Mouse (Mus musculus): ENCODE data around the gene Ssh1. TPM values are rescaled to one million over a fixed set of nuclear protein-coding genes. Genes with fewer than 3 reads are reported as not detected.

Gene Ssh1
- total RNA-seq, 2 experiments from 2014 or later, result 27.9 to 30.9 TPM

DNA sequence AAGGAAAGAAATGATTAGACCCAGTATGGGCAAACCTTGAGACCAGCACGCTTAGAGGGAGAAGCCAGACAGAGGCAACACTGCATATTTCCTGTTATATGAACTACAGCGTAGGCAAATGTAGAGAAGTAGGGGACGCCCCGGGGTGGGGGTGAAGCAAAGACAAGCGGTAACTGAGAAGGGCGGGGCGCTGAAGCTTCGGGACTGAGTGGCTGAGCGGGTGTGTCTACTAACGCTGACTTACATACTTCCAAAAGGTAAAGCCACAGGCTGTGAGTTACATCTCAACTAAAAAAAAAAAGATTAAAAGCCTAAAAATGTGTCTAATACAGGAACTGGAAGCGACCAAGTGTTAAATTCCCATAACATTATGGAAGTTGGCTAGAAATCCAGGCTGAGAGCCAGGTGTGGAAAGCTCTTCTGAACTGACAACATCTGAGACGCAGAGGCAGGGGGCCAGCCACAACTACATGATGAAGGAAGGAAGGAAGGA lies 1.3 kb downstream of the Ssh1 start:
- DNase-seq, result no peak

DNA sequence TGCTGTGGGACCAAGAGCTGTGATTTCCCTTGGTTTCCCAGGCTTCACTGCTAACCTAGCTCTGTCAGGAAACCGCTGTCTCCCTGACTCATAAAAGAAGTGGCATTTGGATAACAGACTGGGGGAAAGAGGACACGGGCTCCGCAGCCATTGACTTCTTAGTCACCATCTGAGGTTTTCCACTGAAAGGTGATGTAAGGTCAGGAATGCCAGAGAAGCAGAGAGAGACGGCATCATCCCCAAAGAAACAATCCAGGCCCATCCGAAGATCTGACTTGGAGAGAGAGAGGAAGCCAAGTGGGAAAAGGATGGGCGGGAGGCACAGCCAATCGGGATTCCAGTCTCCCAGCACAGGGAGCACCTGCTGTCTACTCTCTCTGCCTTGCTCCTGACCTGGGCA lies 2.6 kb downstream of the Ssh1 start:
- DNase-seq, result no peak

DNA sequence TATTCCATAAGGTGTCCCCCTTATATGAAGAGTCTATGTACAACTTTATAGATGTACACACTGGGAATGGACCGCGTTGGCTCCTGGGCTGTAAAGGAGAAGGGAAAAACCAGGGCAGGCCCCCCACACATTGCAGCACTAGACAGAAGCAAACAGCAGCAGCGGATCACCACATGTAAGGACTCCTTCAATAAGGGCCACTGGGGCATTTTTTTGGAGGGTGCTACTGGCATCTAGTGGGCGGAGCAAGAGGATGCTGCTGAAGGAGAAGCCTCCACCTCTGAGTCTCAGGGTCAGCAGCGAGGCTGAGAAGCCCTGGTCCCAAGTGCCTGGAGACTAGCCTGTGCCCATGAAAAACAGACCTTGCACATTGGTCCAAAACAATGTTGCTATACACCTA lies 3.1 kb downstream of the Ssh1 start:
- no peak for DNase-seq

DNA sequence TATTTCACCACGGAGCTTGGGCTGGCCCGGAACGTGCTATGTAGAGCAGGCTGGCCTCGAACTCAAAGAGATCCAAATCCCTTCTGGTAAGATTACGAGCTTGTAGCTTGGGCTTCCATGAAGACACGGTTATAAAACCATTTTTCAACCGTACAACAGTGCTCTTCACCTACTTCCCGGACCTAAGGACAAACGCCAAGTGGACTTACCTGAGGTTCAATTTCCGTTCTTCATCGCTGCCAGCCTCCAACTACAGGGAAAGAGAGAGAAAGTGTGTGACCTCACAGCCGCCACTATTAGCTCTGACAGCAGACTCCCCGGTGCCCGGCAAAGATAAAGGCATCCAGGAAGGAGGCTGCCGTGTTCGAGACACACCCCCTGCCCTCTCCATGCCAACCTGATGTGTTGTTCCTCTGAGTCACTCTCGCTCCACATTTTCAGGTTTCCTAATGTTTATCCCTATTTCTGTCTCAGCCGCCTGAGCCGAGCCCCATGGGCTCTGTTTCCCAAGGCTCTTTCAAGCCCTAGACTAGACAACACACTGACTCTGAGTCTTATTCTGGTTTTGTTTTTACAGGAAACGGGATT lies 4.2 kb downstream of the Ssh1 start:
- no peak for DNase-seq

DNA sequence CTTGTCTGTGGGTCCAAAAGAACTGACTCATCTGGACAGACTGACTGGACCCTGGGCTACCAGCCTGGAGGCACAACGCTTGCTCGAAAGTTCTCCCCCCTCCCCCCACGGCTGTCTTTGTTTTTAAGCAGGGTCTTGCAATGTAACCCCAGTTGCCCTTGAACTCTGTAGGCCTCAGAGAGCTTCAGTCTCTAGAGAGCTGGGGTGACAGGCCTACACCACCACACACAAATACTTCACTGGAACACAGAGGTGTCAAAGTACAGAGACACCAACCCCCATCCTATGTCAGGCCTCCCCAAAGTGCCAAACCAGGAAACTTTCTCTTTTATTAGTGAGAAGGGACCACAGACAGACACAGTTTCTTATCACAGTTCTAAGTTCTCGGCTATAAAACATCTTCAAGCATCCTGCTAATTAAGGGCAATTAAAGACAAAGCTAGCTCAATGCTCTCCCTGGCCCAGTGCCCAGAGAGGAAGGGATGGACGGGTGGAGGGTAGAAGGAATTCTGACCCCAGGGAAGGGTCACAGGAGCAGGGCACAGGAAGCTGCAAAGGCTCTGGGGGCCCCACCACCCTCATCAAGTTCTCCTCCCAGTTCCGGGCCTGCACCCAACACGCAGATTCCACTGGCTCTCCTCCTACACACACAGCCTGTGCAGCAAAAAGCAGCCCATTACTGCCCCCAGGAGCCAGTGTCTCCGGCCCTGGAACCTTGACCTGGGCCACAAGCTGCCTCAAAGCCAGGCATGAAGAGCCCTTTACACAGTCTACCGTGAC lies 7.3 kb downstream of the Ssh1 start:
- peak in 1 of 2 experiments; percentile 60 for DNase-seq

DNA sequence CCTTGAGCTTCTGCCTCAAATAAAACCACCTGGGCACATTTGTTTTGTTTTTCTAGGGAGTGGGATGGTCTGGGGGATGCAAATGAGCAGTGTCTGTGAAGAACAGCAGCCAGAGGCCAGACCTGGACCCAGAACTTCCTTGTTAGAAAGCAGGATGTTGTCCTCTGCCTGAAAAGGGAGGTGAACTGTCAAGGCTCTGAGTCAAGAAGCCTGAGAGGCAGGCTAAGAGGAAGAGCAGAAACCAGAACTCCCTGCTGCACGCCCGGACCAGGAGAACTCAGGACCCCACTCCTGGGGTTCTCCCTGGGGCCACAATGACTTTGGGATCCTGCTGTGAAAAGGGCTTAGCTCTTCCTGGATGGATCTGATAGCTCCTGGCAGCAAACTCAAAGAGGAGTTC lies 8.0 kb downstream of the Ssh1 start:
- DNase-seq, result no peak

DNA sequence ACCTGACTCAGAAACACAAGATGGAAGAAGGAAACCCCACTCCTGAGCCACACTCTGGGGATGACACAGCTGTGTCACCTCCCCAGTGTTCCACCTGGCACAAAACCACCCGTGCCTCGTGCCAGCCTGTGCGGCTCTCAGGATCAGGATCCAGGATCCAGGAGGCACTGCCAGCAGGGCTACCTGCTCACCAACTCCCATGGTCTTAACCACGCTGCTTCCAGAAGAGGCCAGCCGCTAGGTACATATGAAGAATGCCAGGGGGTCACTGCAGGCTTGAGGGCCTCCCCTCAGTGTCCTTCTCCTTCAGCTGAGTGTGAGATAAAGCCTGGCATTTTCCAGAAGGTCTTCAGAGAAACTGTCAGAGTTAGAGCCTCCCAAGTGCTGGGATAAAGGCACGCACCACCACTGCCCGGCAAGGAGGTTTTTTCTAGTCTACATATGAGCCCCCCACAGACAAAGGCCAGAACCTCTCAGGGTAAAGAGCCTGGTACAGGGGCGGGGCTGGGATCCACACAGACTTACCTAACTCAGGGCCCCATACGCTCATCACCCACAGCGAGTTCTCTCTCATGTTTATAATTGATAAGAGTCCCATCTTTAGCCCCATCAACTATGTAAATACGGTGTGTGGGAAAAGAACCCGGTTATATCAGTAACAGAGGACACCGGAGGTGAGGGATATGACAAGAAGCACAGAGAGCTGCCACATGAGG lies 9.5 kb downstream of the Ssh1 start:
- no peak for DNase-seq

DNA sequence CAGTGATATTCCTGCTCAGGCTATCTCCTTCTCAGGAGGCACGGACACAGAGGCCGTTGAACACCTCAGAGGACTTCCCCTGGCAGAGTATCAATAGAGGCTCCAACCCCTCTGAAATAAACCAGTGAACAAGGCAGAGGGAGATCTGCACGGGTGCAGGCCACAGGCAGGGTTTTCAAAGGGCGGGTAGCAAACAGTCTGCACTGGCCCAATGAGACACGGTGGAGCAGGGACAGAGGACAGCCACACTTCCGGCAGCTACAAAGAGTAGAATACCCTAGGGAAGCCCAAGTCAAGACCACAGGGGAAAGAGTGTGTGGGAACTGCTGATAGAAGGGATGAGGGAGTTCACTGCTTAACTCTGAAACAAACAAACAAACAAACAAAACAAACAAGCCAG lies 10.2 kb downstream of the Ssh1 start:
- no peak for DNase-seq

DNA sequence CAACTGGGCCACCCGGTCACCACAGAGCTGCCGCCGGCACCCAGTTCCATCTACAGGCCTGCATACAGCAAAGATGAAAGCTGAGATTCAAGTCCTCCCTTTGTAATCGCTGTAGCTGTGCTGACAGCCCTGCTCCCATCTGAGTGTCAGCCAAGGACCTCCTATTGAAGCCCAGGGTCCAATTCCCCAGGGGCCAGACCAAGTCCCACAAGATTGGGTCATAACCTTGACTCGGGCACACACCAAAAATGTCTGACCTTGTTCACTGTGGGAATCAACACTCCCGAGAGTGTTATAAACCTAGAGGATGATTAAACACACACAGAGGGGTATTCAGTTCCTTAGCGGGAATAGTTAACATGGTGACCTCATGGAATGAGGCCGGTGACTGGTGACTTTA lies 11.9 kb downstream of the Ssh1 start:
- DNase-seq, result no peak

DNA sequence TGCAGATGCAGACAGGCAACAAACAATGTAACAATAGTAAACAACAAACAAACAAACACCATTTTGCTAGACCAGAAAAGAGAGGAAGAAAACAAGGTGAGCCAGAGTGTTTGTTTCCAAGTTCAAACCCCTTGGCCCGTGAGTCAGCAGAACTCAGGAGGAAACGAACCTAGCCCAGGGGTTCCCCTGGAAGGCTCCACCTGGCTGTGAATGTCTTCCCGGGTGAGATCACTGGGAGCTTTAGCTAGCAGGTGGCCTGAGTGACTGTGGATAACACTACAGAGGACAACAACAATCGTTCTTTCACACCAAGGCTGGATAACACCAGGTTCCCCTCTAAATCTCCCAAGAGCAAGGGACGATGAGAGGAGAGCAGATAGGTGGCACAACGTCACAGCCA lies 12.5 kb downstream of the Ssh1 start:
- no peak for DNase-seq

DNA sequence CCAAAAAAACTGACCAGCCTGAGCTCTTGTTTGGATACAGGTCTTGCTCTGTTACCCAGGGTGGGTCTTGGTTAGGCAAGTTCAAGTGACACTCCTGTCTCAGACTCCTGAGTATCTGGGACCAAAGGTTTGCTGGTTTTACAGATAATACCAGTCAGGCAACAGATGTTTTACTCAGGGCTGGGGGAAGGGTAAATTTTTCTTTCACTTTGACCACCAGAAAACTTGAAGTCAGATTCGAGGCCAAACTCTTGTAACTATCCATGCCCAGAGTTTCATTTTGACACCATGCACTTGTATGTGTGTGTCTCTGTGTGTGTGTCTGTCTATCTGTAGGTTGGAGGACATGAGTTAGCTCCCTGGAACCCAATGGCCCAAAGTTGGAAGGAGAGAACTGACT lies 13.2 kb downstream of the Ssh1 start:
- DNase-seq, result no peak

DNA sequence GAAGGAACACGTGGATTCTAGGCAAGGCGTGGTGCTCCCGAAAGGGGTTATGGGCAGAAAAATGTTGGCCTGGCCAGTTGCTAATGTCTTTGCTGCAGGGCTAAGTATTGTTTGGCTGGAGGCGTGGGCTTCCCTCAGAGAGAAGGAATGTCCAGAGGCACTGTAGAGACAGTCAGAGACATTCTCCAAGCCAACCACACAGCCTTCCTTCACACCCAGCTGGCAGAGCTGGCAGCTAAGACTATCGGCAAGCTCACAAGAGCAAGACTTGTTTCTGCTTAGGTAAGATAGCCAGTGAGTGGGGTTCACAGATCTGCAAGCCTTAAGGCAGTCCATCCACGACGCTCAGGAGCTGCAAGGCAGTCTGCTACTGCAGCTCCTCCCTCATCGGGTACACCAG lies 16.4 kb downstream of the Ssh1 start:
- DNase-seq, result no peak

DNA sequence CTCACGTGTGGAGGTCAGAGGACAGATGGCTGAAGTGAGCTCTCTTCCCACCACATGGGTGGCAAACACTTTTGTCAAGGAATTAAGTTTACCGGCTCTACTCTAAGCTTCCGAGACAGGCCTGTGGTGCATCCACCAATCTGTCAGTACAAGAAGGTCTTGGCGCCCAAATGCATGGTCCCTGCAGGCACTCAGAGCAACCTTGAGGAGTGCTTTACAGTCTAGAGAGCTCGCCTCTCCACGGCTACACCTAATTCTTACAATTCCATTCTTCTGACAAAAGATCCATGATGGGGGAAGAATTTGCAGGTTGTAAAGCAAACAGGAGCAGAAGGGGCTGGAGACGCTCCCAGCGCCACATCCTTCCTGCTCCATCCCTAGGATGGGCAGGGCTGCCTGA lies 17.1 kb downstream of the Ssh1 start:
- no peak for DNase-seq

DNA sequence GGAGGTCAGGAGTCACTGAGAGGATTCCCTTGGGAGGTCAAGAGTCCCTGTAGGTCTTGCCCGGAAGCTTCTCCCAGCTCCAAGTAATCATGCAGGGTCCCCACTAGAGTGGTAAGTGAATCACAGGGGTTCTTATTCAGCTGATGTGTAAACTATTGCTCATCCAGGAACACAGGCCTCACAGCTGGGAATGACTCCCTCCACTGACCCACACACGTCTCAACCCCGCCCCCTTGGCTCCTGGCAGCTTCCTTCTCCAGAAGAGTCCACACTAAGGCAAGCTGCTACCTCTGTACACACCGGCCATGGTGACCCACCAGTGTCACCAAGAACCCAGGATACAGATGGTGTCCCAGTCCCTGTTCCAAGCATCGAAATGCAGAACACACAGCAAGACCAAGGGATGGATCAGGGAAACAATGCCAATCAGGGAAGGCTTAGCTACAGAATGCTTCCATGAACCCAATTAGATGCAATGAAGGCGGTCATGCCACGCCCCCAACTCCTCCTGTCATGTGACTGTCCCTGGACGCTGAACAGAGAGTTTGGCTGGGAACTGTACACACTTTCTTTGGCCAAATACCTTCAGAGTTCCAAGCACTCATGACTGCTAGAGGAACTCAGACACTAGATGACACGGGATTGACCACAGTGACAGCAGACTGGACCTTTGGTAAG lies 18.0 kb downstream of the Ssh1 start:
- DNase-seq, result no peak

DNA sequence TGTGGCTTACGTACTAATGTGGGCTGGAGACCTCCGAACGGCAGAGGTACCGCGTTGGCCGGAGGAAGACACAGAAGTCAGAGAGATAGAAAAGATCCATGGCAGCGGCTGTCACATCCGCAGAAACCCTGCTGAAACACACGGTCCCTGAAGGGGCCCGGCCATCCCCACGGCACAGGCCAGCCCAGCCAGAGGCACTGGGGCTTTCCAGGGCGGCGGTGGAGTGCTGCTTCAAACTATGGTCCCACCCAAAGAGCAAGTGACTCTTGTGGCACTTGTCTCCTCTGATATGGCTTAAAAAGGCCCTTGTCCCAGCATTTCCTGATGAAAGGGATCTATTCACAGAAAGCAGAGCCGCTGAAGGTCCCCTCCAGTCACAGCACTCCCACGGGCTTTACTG lies 19.1 kb downstream of the Ssh1 start:
- no peak for DNase-seq

DNA sequence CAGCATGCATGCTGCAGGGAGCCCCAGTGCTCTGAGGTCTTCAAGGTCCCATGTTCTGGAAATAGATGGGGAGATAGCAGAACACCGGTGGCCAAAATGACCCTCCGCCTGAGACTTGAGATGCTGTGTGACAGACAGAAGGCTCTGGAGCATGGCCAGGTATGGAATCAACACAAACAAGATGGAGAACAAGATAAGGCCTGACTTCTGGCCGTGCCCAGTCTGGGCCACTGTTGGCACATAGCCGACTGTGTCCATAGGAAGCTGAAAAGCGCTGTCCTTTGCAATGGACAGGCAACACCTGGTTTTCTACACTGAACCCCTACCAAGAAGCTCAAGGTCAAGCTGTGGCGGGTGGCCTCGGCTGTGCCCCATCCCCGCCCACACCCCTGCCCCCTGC lies 19.9 kb downstream of the Ssh1 start:
- DNase-seq, result no peak

DNA sequence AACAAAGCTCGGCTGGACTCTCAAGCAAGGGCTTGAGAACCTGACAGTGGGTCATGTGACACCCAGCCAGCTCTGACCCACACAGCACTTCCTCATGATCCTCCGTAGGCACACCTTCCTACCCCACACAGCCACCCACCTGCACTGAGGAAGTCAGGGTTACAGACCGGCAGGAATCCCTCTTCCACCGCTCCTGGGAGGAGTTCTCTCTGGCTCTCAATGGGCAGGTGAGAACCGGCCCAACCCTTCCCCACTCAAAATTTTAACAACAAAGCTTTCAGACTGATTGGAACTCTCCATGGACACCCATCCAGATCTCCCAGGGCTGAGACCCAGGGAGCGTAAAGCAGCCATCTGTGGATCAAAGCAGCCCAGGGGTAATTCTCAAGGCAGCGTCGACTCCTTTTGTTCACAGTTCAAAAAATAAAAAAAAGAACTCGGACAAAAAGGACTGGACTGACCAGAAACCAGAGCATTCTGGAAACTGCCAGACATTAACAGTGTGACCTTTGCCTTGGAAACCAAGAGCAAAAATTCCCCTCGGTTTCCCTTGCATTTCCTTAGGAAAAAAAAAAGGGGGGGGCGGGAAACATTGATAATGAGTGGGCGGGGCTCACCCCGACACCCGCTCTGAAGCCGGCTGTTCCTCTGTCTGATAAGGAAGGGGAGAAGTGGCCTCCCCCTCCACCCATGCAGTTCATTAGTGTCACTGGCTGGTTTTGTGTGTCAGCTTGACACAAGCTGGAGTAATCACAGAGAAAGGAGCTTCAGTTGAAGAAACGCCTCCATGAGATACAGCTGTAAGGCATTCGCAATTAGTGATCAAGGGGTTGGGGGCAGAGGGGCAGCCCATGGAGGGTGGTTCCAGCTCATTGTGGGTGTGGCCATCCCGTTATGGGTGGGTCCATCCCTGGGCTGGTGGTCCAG lies 20.8 kb downstream of the Ssh1 start:
- DNase-seq, result no peak

DNA sequence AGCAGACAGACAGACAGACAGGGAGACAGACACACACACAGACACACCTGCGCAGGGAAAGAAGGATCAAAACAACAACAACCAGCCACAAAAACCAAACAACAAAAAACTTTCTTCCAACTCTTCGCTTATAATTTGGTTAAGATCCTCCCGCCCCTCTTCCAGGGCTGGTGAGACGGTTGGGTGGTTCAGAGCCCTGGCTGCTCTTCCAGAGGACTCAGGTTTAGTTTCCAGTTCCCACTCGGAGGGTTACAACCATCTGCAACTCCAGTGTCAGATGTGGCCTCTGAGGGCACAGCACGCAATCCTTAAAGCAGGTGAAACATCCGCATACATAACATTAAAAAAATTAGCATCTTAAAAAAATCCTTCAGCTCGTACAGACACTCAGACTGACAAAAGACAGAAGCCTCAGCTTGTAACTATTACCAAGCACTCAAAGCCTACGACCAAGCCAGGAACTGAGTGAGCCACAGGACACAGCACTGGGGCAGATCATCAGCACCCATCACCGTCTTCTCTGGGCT lies 22.2 kb downstream of the Ssh1 start:
- no peak for DNase-seq

DNA sequence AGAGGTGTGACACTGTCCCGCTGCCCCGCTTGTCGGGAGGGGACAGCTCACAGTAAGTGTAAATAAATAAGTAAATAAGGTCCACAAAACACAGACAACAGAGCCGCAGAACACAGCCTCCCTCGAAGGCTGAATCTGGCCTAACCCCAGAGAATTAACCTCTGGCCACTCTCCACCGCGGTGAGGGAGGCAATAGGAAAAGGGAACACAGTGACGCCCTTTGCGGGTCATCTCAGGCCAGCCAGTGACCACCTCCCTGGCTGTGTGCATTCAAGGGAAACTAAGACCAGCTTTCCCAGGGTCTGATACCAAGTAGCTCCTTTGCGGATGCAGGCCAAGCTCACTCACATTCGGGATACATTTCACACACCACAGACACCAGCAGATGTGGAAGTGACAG lies 25.3 kb downstream of the Ssh1 start:
- DNase-seq, result no peak

DNA sequence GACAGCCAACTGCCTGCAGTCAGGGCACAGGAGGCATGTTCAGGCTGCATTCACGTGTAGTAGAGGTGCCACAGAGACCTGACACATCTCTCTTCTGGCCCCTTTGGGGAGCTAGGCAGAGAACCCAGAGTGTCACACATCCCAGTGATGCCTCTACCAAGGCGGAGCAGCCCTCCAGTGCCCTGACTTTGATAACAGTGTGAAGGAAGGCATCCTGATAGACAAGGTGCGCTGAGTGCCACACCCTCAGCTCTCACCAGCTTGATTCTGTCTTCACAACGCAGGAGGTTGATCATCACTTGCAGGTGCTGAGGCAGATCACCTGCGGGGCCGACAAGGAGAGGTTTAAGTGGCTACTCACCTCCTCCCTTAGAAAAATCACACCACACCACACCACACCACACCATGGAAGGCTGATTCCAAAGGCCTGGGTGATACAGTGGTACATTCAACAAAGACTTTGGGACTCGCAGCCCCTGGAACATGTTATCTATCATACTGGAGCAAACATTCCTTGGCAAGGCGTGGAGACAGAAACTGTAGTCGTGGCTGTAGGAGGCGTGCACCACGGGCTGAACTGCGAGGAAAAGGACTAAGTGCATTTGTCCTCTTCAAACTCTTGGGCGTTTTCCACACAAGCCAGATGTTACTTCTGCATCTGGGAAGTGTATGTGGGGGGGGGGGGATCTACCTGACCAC lies 27.1 kb downstream of the Ssh1 start:
- DNase-seq, result no peak

DNA sequence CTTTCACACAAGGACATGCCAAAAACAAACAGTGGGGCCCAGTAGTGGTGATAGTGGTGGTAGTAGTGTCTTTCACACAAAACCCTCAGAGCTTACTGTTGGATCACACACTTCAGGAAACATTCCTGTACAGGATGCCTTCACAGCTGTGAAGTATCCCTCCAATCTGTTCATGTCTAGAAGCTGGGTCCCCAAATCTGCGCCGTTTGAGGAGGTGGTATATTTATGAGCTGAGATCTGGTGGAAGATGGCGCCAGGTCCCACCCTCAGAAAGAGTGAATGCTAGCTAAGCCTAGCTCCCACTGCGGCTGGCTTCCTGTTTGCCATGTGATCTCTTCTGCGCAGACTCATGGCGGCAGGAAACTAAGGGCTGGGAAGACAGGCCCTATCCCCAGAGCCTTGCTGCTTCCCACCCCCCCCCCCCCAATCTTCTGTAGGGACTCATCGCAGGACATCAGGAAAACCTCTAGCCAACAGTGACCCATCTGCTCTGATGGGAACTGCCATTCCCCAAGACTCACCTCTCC lies 28.0 kb downstream of the Ssh1 start:
- DNase-seq, result peak in 1 of 2 experiments; percentile 26

Measured in layer of hippocampus, postnatal 36 days (tissue).